Mouse (Mus musculus): ENCODE measurements around the gene Fcrl5.

GRCm38 (mm10) chr3:87528021-87528420 lies 92.4 kb downstream of the Fcrl5 start:
- no peak for TF ChIP-seq CTCF (IDR thresholded peaks at IDR 0.05; ENCODE audit: low read depth)
- no peak for TF ChIP-seq EP300 (optimal IDR thresholded peaks at IDR 0.05)

Data from stomach, postnatal 0 days (tissue).